Mouse (Mus musculus) cerebellum, postnatal 10 days (tissue): ENCODE data around the gene Btbd11.

ENCODE experiments used
- DNase-seq, 2 experiments: peaks; one replicate each; pipeline ENCODE4 v3.0.0; 2021; ENCODE audit warnings: mixed read lengths in 2 of 2

Btbd11 gene

GRCm38 (mm10) chr10:85598603-85599542, 212.3 kb downstream of the Btbd11 start:
- peak; percentile 72 to 76 for DNase-seq

DNA sequence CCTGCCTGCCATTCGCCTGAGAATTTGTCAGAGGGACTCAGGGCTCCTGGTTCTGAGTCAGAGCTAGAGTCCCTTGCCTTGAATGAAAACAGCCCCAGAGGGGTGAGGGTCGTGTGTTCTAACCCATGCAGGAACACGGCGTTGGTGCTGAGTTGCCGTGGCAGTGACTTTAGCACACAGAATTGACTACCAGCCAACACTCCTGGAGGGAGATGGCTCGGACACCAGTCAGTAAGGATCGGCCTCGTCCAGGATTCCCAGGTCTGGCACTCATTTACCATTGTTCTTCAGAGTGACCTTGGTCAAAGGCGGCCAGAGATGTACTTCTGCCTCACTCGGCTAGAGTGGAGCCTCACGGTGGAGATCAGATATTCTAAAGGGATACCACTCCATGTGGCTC, 215.9 kb downstream of the Btbd11 start:
- peak; percentile 51 to 58 for DNase-seq

- peak; percentile 68 to 75 for DNase-seq
Measured at GRCm38 (mm10) chr10:85604556-85604955, 217.9 kb downstream of the Btbd11 start.

GRCm38 (mm10) chr10:85608550-85609278, 222.1 kb downstream of the Btbd11 start:
- peak; percentile 92 to 96 for DNase-seq

- DNase-seq = no peak
Measured at GRCm38 (mm10) chr10:85617080-85617479, 230.5 kb downstream of the Btbd11 start.

DNA sequence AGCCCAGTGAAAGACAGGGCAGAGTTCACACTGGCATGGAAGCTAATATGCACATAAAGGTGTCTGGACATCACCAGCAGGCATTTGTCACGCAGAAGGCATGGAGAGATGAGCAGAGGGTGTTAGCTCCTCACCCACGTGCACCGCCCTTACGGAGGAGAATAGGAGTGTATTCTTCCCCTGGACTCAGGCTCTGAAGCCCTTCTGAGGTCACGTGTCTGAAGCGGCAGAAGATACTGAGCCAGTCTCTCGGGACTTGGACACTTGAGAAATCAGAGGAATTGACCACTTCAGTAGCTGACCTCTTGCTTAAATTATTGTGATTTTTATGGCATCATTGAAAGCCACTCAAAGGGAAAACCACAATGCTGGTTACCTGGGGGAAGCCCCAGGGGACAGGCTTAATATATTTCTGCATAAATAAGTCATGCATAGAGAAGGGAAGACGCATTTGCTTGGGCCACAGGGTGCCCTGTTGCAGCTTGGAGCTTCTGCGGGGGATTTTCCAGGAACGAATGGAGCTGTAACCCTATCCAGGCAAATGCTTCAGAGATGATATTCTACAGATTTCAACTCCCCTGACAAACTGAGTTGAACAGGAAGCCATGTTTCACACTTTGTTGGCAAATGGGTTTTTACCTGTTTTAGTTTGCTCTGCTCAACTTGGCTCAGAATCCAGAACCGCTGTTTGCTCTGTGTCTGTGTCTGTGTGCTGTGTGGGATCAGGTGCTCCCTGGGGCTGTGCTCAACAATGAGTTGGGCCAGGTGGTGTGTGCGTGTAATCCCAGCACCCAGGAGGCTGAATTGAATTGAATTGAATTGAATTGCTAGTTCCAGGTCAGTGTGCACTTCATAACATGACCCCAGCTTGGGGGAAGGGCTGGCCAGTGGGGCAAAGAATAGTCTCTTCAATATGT, 231.1 kb downstream of the Btbd11 start:
- no peak for DNase-seq

DNA sequence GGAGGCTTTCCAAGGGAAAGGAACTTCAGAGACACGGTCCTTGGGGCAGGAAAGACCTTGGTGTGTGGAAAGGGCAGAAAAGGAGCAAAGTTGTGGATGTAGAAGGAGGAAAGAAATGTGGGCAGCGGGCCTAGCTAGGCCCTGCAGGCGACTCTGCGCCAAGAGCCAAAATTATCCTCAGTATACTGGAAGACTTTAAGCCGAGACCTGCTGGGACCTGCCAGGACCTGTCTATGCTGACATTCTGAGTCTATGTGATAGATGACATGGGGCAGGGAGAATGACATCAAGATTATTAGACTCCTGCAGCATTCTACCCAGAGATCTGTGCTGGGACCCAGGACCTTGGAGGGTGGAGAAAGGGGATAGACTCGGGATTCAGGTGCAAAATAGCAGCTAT, 234.5 kb downstream of the Btbd11 start:
- no peak for DNase-seq

- peak; percentile 82 for DNase-seq
Measured at GRCm38 (mm10) chr10:85624504-85625169, 238.0 kb downstream of the Btbd11 start.

GRCm38 (mm10) chr10:85625170-85625686, 238.6 kb downstream of the Btbd11 start:
- DNase-seq = peak; percentile 50 to 63

DNA sequence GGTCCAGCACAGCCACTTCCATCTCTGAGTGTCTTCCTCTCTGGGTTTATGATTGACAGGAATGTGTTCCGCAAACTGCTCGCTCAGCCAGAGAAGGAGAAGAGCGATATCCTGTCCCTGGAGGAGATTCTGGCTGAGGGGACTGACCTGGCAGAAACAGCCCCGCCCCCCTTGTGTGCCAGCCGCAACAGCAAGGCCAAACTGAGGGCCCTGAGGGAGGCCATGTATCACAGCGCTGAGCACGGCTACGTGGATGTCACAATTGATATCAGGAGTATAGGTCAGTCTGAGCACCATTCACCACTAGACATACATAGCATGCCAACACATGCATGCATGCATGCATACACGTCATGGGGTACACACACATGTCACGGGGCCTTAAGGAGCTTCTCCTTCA, 245.4 kb downstream of the Btbd11 start:
- no peak for DNase-seq

GRCm38 (mm10) chr10:85633577-85633976, 247.0 kb downstream of the Btbd11 start:
- DNase-seq = no peak

GRCm38 (mm10) chr10:85637580-85637979, 251.0 kb downstream of the Btbd11 start:
- no peak for DNase-seq

GRCm38 (mm10) chr10:85638141-85638540, 251.5 kb downstream of the Btbd11 start:
- DNase-seq = peak in 1 of 2 experiments; percentile 17

DNA sequence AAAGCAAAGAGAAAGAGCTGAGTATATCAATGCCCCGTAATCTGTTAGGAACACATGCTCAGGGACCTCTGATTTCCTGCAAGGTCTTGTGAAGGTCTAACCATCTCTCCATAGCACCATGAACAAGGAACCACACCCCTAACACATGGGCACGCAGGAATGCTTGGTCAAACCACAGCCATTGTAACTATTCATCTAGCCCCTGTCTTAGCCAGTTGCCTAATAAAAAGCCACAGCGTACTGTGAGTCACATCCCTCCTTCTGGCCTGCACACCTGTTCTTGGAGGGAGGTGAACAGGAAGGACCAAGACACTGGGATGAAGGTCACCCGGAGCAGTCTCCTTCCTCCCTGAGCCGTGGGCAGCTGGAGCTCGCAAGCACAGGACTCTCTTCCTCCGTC, 253.0 kb downstream of the Btbd11 start:
- DNase-seq = no peak

DNA sequence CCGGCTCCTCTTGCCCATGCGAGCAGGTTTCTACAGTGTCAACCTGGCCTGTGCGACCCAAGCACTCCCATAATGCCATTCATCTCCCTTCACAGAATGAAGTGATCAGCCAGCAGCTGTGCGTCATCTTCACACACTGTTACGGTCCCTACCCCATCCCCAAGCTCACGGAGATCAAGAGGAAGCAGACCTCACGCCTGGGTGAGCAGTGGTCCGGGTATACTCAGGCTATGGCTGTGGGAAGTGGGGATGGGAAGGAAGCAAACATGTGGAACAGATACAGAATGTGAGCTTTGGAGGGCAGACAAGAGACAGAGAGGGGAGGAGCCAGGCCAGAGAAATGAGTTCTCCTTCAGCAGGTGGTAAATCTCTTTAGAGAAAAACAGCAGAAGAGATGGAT, 253.8 kb downstream of the Btbd11 start:
- no peak for DNase-seq

DNA sequence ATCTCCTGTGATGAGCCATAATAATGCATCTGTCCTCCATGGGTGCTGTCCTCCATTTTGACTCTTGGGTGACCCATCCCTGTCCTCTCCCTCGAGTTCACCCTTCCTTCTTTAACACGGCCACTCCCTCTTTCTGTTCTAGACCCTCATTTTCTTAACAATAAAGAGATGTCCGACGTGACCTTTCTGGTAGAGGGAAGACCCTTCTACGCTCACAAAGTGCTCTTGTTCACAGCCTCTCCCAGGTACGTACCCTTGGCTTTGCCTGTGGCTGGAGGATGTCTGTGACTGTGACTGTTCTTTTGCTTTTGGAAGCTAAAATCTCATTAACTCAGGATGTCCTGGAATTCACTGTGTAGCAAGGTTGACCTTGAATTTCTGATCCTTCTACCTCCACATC, 258.7 kb downstream of the Btbd11 start:
- no peak for DNase-seq

DNA sequence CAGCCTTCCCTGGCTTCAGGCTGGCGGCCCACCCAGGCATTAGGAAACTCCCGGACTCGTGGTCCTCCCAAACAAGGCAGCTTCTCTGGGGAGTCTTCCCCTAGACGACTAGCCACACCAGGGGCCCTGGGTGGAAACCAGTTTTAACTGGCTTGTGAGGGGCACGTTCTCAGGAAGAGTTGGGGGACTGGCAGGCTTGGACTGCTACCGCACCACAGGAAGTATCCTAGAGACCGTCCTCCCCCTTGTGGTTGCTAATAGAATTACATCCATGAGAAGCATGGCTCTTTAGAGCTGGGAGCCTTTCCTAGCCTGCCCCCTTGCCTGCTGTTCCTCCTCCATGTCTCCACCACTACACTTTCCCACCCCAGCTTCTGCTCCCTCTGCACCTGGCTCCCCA, 265.1 kb downstream of the Btbd11 start:
- DNase-seq = peak; percentile 77 to 88

DNA sequence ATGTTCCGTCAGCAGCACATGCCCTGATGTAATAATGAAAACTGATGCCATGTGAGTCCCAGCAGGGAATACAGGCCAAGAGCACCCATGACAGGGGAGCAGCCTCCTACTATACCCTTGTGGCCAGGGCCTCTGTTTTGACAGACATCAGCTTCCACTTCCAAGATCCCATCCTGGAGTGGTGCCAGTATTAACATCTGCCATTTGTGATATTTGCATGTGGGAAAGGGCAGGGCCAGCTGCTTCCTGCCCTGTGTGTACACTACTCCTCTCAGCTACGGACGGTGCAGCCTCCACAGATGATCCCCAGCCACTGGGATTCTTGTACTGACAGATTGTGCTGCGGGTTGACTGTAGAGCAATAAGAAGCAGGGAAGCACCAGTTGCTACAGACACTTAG, 269.3 kb downstream of the Btbd11 start:
- peak; percentile 63 to 65 for DNase-seq

DNA sequence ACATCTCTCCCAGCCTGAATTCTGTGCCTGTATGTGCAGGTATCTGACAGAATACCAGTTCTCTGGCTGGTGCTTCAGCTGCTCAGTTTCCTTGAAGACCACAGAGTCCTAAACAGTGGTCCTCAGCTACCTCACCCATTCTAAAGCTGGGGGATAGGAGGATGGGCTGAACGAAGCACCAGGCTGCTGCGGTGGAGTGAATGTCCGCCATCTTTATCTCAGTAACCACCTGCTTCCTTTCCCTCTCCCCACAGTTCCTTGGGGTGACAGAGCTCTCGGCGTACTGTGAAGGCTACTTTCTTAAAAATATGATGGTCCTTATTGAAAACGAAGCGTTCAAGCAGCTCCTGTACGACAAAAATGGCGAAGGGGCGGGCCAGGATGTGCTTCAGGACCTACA, 271.3 kb downstream of the Btbd11 start:
- DNase-seq = no peak

- peak; percentile 28 to 29 for DNase-seq
Measured at GRCm38 (mm10) chr10:85673512-85673921, 286.9 kb downstream of the Btbd11 start.

GRCm38 (mm10) chr10:85678635-85679034, 292.0 kb downstream of the Btbd11 start:
- peak; percentile 84 to 86 for DNase-seq

- DNase-seq = peak; percentile 33 to 64
Measured at GRCm38 (mm10) chr10:85682446-85682845, 295.8 kb downstream of the Btbd11 start.
